In genomic region chr2:38088346-38088745, GRCm38 (mm10) we compare ENCODE assay signal across 19 mouse cellular contexts.
A peak's percentile ranks its signal among the peaks of the same experiment; 100 is the strongest.
DNase-seq lines count a peak whose midpoint lies in the region; ATAC-seq and TF ChIP-seq lines count a peak whose summit lies in the region.
"Had no signal": no experiment of that assay in that cellular context is flagged by ENCODE, and none has a peak within 500 bp of the region (broad histone marks: within the 10 kb centered on the region; RNA-seq: fewer than 3 reads in every experiment).

No protein-coding gene starts in this region.

- H3K9ac ChIP-seq in liver, postnatal 0 days (replicated peaks), result no peak overlapping the region
- H3K9ac ChIP-seq in liver, embryonic 12.5 days, result no peak overlapping the region
- H3K9ac ChIP-seq in kidney, embryonic 16.5 days (replicated peaks; ENCODE audit: low read length), result no peak overlapping the region
- H3K9ac ChIP-seq: forebrain, embryonic 13.5 days; limb, embryonic 13.5 days had no signal

- 13% methylated on average over 1 of the region's 1 CpGs for WGBS in cerebellum, adult 2 months
- 76% methylated on average over 1 of the region's 1 CpGs for WGBS in liver, postnatal 0 days (ENCODE audit: insufficient replicate concordance)
- 92% methylated on average over 1 of the region's 1 CpGs for WGBS in liver, embryonic 12.5 days (ENCODE audit: insufficient replicate concordance)
- 86% methylated on average over 1 of the region's 1 CpGs for WGBS in kidney, embryonic 16.5 days

- peaks cover 12% of the 10 kb centered on the region for H3K4me1 ChIP-seq in cerebellum, adult 2 months (ENCODE audit: control insufficient read depth, insufficient read depth, low read length)
- peaks cover 5% of the 10 kb centered on the region for H3K4me1 ChIP-seq in liver, postnatal 0 days (ENCODE audit: insufficient read depth)
- peaks cover 44% of the 10 kb centered on the region for H3K4me1 ChIP-seq in liver, embryonic 12.5 days
- no peaks in the 10 kb centered on the region for H3K4me1 ChIP-seq in kidney, embryonic 16.5 days (ENCODE audit: insufficient read depth, low read length)

- H3K4me2 ChIP-seq in liver, postnatal 0 days (ENCODE audit: low read depth, low read length), result no peak overlapping the region
- no peak overlapping the region for H3K4me2 ChIP-seq in liver, embryonic 12.5 days
- no peak overlapping the region for H3K4me2 ChIP-seq in kidney, embryonic 16.5 days (replicated peaks; ENCODE audit: low read depth, low read length)
- H3K4me2 ChIP-seq: forebrain, embryonic 13.5 days; limb, embryonic 13.5 days had no signal

- H3K27ac ChIP-seq in cerebellum, adult 2 months (ENCODE audit: insufficient read depth, low read length), result no peak overlapping the region
- H3K27ac ChIP-seq in liver, postnatal 0 days (ENCODE audit: low read depth), result no peak overlapping the region
- H3K27ac ChIP-seq in liver, embryonic 12.5 days, result no peak overlapping the region
- H3K27ac ChIP-seq in kidney, embryonic 16.5 days (ENCODE audit: low read length), result peak overlapping the region; percentile 71
- H3K27ac ChIP-seq: forebrain, embryonic 13.5 days; heart, embryonic 10.5 days; limb, embryonic 13.5 days; stomach, postnatal 0 days had no signal

- H3K36me3 ChIP-seq in liver, postnatal 0 days (replicated peaks; ENCODE audit: insufficient read depth, low read length), result no peaks in the 10 kb centered on the region
- no peaks in the 10 kb centered on the region for H3K36me3 ChIP-seq in liver, embryonic 12.5 days
- no peaks in the 10 kb centered on the region for H3K36me3 ChIP-seq in kidney, embryonic 16.5 days (ENCODE audit: insufficient read depth, low read length)
- H3K36me3 ChIP-seq: heart, embryonic 10.5 days; limb, embryonic 13.5 days had no signal

- H3K9me3 ChIP-seq in liver, postnatal 0 days (ENCODE audit: low read length), result no peaks in the 10 kb centered on the region
- no peaks in the 10 kb centered on the region for H3K9me3 ChIP-seq in liver, embryonic 12.5 days (replicated peaks)
- H3K9me3 ChIP-seq in kidney, embryonic 16.5 days (ENCODE audit: low read length), result no peaks in the 10 kb centered on the region
- H3K9me3 ChIP-seq: forebrain, embryonic 13.5 days; G1E; heart, embryonic 10.5 days; limb, embryonic 13.5 days; megakaryocyte, embryonic 14.5 days had no signal

- no peak overlapping the region for H3K4me3 ChIP-seq in cerebellum, adult 2 months (replicated peaks; ENCODE audit: insufficient read depth, low read depth, low read length)
- no peak overlapping the region for H3K4me3 ChIP-seq in liver, postnatal 0 days (ENCODE audit: low read depth, low read length)
- H3K4me3 ChIP-seq in liver, embryonic 12.5 days, result no peak overlapping the region
- no peak overlapping the region for H3K4me3 ChIP-seq in kidney, embryonic 16.5 days (ENCODE audit: low read length)
- H3K4me3 ChIP-seq: forebrain, embryonic 13.5 days; heart, embryonic 10.5 days; limb, embryonic 13.5 days; megakaryocyte, embryonic 14.5 days had no signal

- no peak for TF ChIP-seq CTCF in cerebellum, adult 2 months (IDR thresholded peaks at IDR 0.05; ENCODE audit: borderline replicate concordance, insufficient read depth, low read depth, low read length)
- no peak for TF ChIP-seq CTCF in liver, postnatal 0 days (IDR thresholded peaks at IDR 0.05; ENCODE audit: low read depth)

- peak; percentile 60; the same call in 1 of the 2 replicates for ATAC-seq in liver, postnatal 0 days
- no peak for ATAC-seq in liver, embryonic 12.5 days
- ATAC-seq in kidney, embryonic 16.5 days (ENCODE audit: low FRiP score, low TSS enrichment), result peak; percentile 74
- ATAC-seq in erythroid progenitor cell, adult 5-6 weeks (replicated peaks; ENCODE audit: low FRiP score, poor library complexity, severe bottlenecking), result no peak
- ATAC-seq: activated CD4-positive, CD25-positive, alpha-beta regulatory T cell, adult 4 months; forebrain, embryonic 13.5 days; midbrain, embryonic 16.5 days had no signal

- no peak for TF ChIP-seq POLR2A in cerebellum, adult 2 months (IDR thresholded peaks at IDR 0.05; ENCODE audit: borderline replicate concordance, insufficient read depth, low read length)

- DNase-seq in cerebellum, adult 2 months, result peak; percentile 26 to 43
- DNase-seq in cerebellum, adult 9-10 months, result no peak
- DNase-seq in liver, postnatal 0 days, result peak; percentile 19
- DNase-seq in skeletal muscle tissue, adult 2 months (ENCODE audit: low read depth, low spot score), result peak; percentile 44
- no peak for DNase-seq in left cerebral cortex, adult 8-10 months (ENCODE audit: low spot score in 2 of 2)
- DNase-seq: adrenal gland, postnatal 10 days; lung, postnatal 10 days; right cerebral cortex, postnatal 14 days had no signal

- no peak for TF ChIP-seq EP300 in liver, postnatal 0 days (IDR thresholded peaks at IDR 0.05; ENCODE audit: low read depth)

- H3K27me3 ChIP-seq in cerebellum, adult 2 months (ENCODE audit: control insufficient read depth, insufficient read depth, low read length), result no peaks in the 10 kb centered on the region
- H3K27me3 ChIP-seq in liver, postnatal 0 days (ENCODE audit: insufficient read depth, low read length), result no peaks in the 10 kb centered on the region
- H3K27me3 ChIP-seq in liver, embryonic 12.5 days (replicated peaks), result no peaks in the 10 kb centered on the region
- no peaks in the 10 kb centered on the region for H3K27me3 ChIP-seq in kidney, embryonic 16.5 days (ENCODE audit: insufficient read depth, low read length)
- H3K27me3 ChIP-seq: forebrain, embryonic 13.5 days; limb, embryonic 13.5 days; megakaryocyte, embryonic 14.5 days had no signal

Comparison
In these comparisons a context has a peak if more than half of its experiments do, and no peak if none do; other contexts are left out.
1. DNase-seq: peak in cerebellum, adult 2 months (2 of 2), liver, postnatal 0 days (single experiment) and skeletal muscle tissue, adult 2 months (single experiment); none in cerebellum, adult 9-10 months (single experiment) and left cerebral cortex, adult 8-10 months (0 of 2).
2. ATAC-seq: peak in liver, postnatal 0 days (single experiment) and kidney, embryonic 16.5 days (single experiment); none in liver, embryonic 12.5 days (single experiment) and erythroid progenitor cell, adult 5-6 weeks (single experiment).